ENCODE assay signal across 11 mouse cellular contexts in genomic region chr3:30736809-30737208, GRCm38 (mm10). TPM values are rescaled to one million over a fixed set of nuclear protein-coding genes. Genes with fewer than 3 reads are reported as not detected.
DNase-seq lines count a peak whose midpoint lies in the region; ATAC-seq and TF ChIP-seq lines count a peak whose summit lies in the region.
"Had no signal": no experiment of that assay in that cellular context is flagged by ENCODE, and none has a peak within 500 bp of the region (broad histone marks: within the 10 kb centered on the region; RNA-seq: fewer than 3 reads in every experiment).

No protein-coding gene starts in this region.

- no peak overlapping the region for H3K4me3 ChIP-seq in left cerebral cortex, adult 2 months
- no peak overlapping the region for H3K4me3 ChIP-seq in neural tube, embryonic 15.5 days (replicated peaks)
- H3K4me3 ChIP-seq: liver, embryonic 13.5 days had no signal

- no peak; the same call in 1 of the 2 replicates for TF ChIP-seq CTCF in left cerebral cortex, adult 2 months (IDR thresholded peaks at IDR 0.05)

- no peak overlapping the region for H3K9ac ChIP-seq in neural tube, embryonic 15.5 days (replicated peaks)
- H3K9ac ChIP-seq: liver, embryonic 13.5 days had no signal

- peak; percentile 19 for DNase-seq in embryo, embryonic 11 days
- DNase-seq in embryo, embryonic 9.5 days (ENCODE audit: extremely low spot score): no peak
- peak; percentile 62 to 79 for DNase-seq in frontal cortex, postnatal 36 days (ENCODE audit: low spot score in 2 of 2)
- DNase-seq in left cerebral cortex, adult 2 months (ENCODE audit: extremely low spot score in 1 of 2, low spot score in 2 of 2): peak; percentile 10 to 22
- DNase-seq in spleen, adult 18-20 months: no peak
- no peak for DNase-seq in urinary bladder, postnatal 4 days (ENCODE audit: low spot score in 2 of 2)
- no peak for DNase-seq in adipocyte (ENCODE audit: low spot score)
- DNase-seq: heart, adult 18-20 months; liver, embryonic 13.5 days had no signal

- H3K36me3 ChIP-seq in neural tube, embryonic 15.5 days: no peaks in the 10 kb centered on the region
- H3K36me3 ChIP-seq: liver, embryonic 13.5 days had no signal

- H3K27me3 ChIP-seq in neural tube, embryonic 15.5 days (replicated peaks): no peaks in the 10 kb centered on the region
- H3K27me3 ChIP-seq: liver, embryonic 13.5 days had no signal

- 58% methylated on average over 9 of the region's 9 CpGs for WGBS in neural tube, embryonic 15.5 days

- intact Hi-C loops in left cerebral cortex, adult 2 months (cut with DNase I): loop anchor here (2.0 to 5.0 kb wide), 2 partner anchors 40 to 56 kb away; partner anchors contain the start of gene Sec62

- H3K4me2 ChIP-seq in neural tube, embryonic 15.5 days: peak overlapping the region; percentile 13; the same call in 1 of the 2 replicates
- H3K4me2 ChIP-seq: liver, embryonic 13.5 days had no signal

- no peaks in the 10 kb centered on the region for H3K9me3 ChIP-seq in neural tube, embryonic 15.5 days (replicated peaks)
- H3K9me3 ChIP-seq: liver, embryonic 13.5 days had no signal

- peak overlapping the region; percentile 15 for H3K27ac ChIP-seq in left cerebral cortex, adult 2 months
- H3K27ac ChIP-seq in neural tube, embryonic 15.5 days (replicated peaks): no peak overlapping the region
- H3K27ac ChIP-seq: liver, embryonic 13.5 days had no signal

- 0 out of 2 replicates have a peak, but pooled peaks cover 3% of the 10 kb centered on the region for H3K4me1 ChIP-seq in neural tube, embryonic 15.5 days
- H3K4me1 ChIP-seq: liver, embryonic 13.5 days had no signal

- no peak for ATAC-seq in neural tube, embryonic 15.5 days (ENCODE audit: low FRiP score)

RNA-seq across cellular contexts. Expression of gene Samd7, which starts 9.3 kb away (rescaled TPM):
- not detected for total RNA-seq in left cerebral cortex, adult 2 months (2021)
- polyA plus RNA-seq in neural tube, embryonic 15.5 days (2015; fragmentation: Nextera tagmentation; extraction: Ambion mirVana): not detected in 2 replicates
- total RNA-seq: heart, adult 18-20 months had no signal
- polyA plus RNA-seq: C2C12 had no signal

RNA-seq across cellular contexts. Expression of gene Lrrc31, which starts 37.2 kb away (rescaled TPM):
- total RNA-seq in left cerebral cortex, adult 2 months (2021): not detected
- not detected in 2 replicates for polyA plus RNA-seq in neural tube, embryonic 15.5 days (2015; fragmentation: Nextera tagmentation; extraction: Ambion mirVana)
- polyA plus RNA-seq: C2C12; liver, embryonic 13.5 days had no signal

RNA-seq across cellular contexts. Expression of gene Sec62, which starts 55.9 kb away (rescaled TPM):
- 100 to 1,000 TPM; 102 to 110 TPM for total RNA-seq in left cerebral cortex, adult 2 months (2021)
- 86.5 and 96.0 TPM in 2 replicates for polyA plus RNA-seq in neural tube, embryonic 15.5 days (2015; fragmentation: Nextera tagmentation; extraction: Ambion mirVana)

Comparison
In these comparisons a context has a peak if more than half of its experiments do, and no peak if none do; other contexts are left out.
1. DNase-seq: peak in embryo, embryonic 11 days (single experiment), frontal cortex, postnatal 36 days (2 of 2) and left cerebral cortex, adult 2 months (2 of 2); none in embryo, embryonic 9.5 days (single experiment), spleen, adult 18-20 months (0 of 2), urinary bladder, postnatal 4 days (0 of 2) and adipocyte (single experiment).